Mouse (Mus musculus) monocyte, adult 59 days (primary cell): Measurements from ENCODE around the gene Ankrd55. TPM values are rescaled to one million over a fixed set of nuclear protein-coding genes. Genes with fewer than 3 reads are reported as not detected.

Experiments
- total RNA-seq, 2 experiments: library from RNA; stranded (reverse); gene quantifications; one replicate each; pipeline ENCODE4 v1.2.4; 2023

Gene Ankrd55
- total RNA-seq, result under 1 TPM; 0.26 to 0.39 TPM

GRCm38 (mm10) chr13:112288225-112289178 is at the start of gene Ankrd55:
Ankrd55 (plus strand) TSS chr13:112288451.

Other genes with a start within 250 kb of the Ankrd55 start
- 100 to 1,000 TPM; 102 to 128 TPM for gene Il6st, start 175.6 kb downstream of the Ankrd55 start, total RNA-seq